In the genomic region with DNA sequence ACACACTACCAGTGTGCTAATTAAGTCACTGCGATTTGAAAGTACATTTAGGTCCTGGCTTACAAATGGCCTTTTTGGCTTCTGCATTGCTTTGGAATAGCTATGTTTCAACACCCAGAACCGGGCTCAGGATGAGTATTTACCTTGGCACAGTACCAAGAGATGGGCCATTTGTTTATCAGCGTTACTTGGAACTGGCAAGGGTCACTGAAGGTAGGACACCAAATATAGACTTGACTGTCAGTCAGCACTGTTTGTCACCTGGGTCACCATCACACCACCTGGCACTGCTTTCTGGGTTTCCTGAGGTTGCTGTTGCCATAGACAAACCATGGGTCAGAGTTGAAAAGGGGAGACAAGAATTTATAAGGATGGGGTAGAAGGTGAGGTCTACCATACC, we compare ENCODE assay signal across 24 mouse cellular contexts. TPM values are rescaled to one million over a fixed set of nuclear protein-coding genes. Genes with fewer than 3 reads are reported as not detected.
DNase-seq lines count a peak whose midpoint lies in the region; ATAC-seq and TF ChIP-seq lines count a peak whose summit lies in the region.
"Had no signal": no experiment of that assay in that cellular context is flagged by ENCODE, and none has a peak within 500 bp of the region (broad histone marks: within the 10 kb centered on the region; RNA-seq: fewer than 3 reads in every experiment).

No protein-coding gene starts in this region.

- 0 out of 2 replicates have a peak overlapping the region, but pooled peaks have one; percentile 11 for H3K27ac ChIP-seq in liver, postnatal 0 days (ENCODE audit: low read depth)
- H3K27ac ChIP-seq in liver, embryonic 12.5 days: no peak overlapping the region
- peak overlapping the region; percentile 91 for H3K27ac ChIP-seq in heart, embryonic 16.5 days (ENCODE audit: low read length)
- no peak overlapping the region for H3K27ac ChIP-seq in forebrain, postnatal 0 days (ENCODE audit: low read depth, low read length)
- H3K27ac ChIP-seq: embryonic facial prominence, embryonic 13.5 days; forebrain, embryonic 15.5 days; hindbrain, embryonic 13.5 days; limb, embryonic 10.5 days; liver, embryonic 13.5 days; midbrain, embryonic 13.5 days; neural tube, embryonic 12.5 days; stomach, postnatal 0 days had no signal

- 52% methylated on average over 3 of the region's 3 CpGs for WGBS in liver, postnatal 0 days (ENCODE audit: insufficient replicate concordance)
- WGBS in liver, embryonic 12.5 days (ENCODE audit: insufficient replicate concordance): 58% methylated on average over 3 of the region's 3 CpGs
- WGBS in heart, embryonic 16.5 days: 30% methylated on average over 3 of the region's 3 CpGs
- WGBS in forebrain, postnatal 0 days: 63% methylated on average over 3 of the region's 3 CpGs

- peak; percentile 42 for DNase-seq in adrenal gland, adult 2 months
- DNase-seq in adrenal gland, postnatal 14 days: no peak
- DNase-seq in liver, postnatal 0 days: peak; percentile 43
- DNase-seq in lung, adult 18-20 months: no peak
- DNase-seq in forebrain, postnatal 0 days: no peak
- DNase-seq: kidney, adult 2 months; kidney, postnatal 25 days; liver, embryonic 13.5 days; right cerebral cortex, postnatal 4 days; thymus, postnatal 14 days had no signal

- H3K9ac ChIP-seq in liver, postnatal 0 days (replicated peaks): no peak overlapping the region
- no peak overlapping the region for H3K9ac ChIP-seq in liver, embryonic 12.5 days
- 0 out of 2 replicates have a peak overlapping the region, but pooled peaks have one; percentile 35 for H3K9ac ChIP-seq in heart, embryonic 16.5 days (ENCODE audit: low read length)
- no peak overlapping the region for H3K9ac ChIP-seq in forebrain, postnatal 0 days
- H3K9ac ChIP-seq: embryonic facial prominence, embryonic 13.5 days; forebrain, embryonic 15.5 days; hindbrain, embryonic 13.5 days; liver, embryonic 13.5 days; midbrain, embryonic 13.5 days; neural tube, embryonic 12.5 days had no signal

- H3K36me3 ChIP-seq in liver, postnatal 0 days (replicated peaks; ENCODE audit: insufficient read depth, low read length): no peaks in the 10 kb centered on the region
- no peaks in the 10 kb centered on the region for H3K36me3 ChIP-seq in liver, embryonic 12.5 days
- H3K36me3 ChIP-seq in heart, embryonic 16.5 days (ENCODE audit: control insufficient read depth, insufficient read depth): peaks cover 9% of the 10 kb centered on the region; the same call in 1 of the 2 replicates
- H3K36me3 ChIP-seq in forebrain, postnatal 0 days (ENCODE audit: insufficient read depth): no peaks in the 10 kb centered on the region
- H3K36me3 ChIP-seq: embryonic facial prominence, embryonic 13.5 days; forebrain, embryonic 15.5 days; hindbrain, embryonic 13.5 days; limb, embryonic 10.5 days; liver, embryonic 13.5 days; midbrain, embryonic 13.5 days; neural tube, embryonic 12.5 days had no signal

- TF ChIP-seq CTCF in liver, postnatal 0 days (IDR thresholded peaks at IDR 0.05; ENCODE audit: low read depth): no peak
- TF ChIP-seq CTCF in forebrain, postnatal 0 days (IDR thresholded peaks at IDR 0.05; ENCODE audit: low read depth): no peak

- TF ChIP-seq EP300 in liver, postnatal 0 days (IDR thresholded peaks at IDR 0.05; ENCODE audit: low read depth): peak; percentile 64; the same call in 1 of the 2 replicates

- peaks cover 4% of the 10 kb centered on the region; the same call in 1 of the 2 replicates for H3K4me1 ChIP-seq in liver, postnatal 0 days (ENCODE audit: insufficient read depth)
- no peaks in the 10 kb centered on the region for H3K4me1 ChIP-seq in liver, embryonic 12.5 days
- peaks cover 38% of the 10 kb centered on the region for H3K4me1 ChIP-seq in heart, embryonic 16.5 days (ENCODE audit: control insufficient read depth, insufficient read depth, low read length)
- no peaks in the 10 kb centered on the region for H3K4me1 ChIP-seq in forebrain, postnatal 0 days (ENCODE audit: insufficient read depth)
- H3K4me1 ChIP-seq: forebrain, embryonic 15.5 days; liver, embryonic 13.5 days; midbrain, embryonic 13.5 days; neural tube, embryonic 12.5 days had no signal

- H3K9me3 ChIP-seq in liver, postnatal 0 days (ENCODE audit: low read length): no peaks in the 10 kb centered on the region
- H3K9me3 ChIP-seq in liver, embryonic 12.5 days (replicated peaks): no peaks in the 10 kb centered on the region
- H3K9me3 ChIP-seq in heart, embryonic 16.5 days (replicated peaks; ENCODE audit: control insufficient read depth, low read length): no peaks in the 10 kb centered on the region
- H3K9me3 ChIP-seq in forebrain, postnatal 0 days (ENCODE audit: low read length): no peaks in the 10 kb centered on the region
- H3K9me3 ChIP-seq: embryonic facial prominence, embryonic 13.5 days; forebrain, embryonic 15.5 days; hindbrain, embryonic 13.5 days; limb, embryonic 10.5 days; liver, embryonic 13.5 days; midbrain, embryonic 13.5 days; neural tube, embryonic 12.5 days had no signal

- ATAC-seq in liver, postnatal 0 days: peak; percentile 96
- ATAC-seq in liver, embryonic 12.5 days: no peak
- ATAC-seq in heart, embryonic 16.5 days (replicated peaks; ENCODE audit: extremely low read depth, insufficient read depth, low FRiP score): no peak
- ATAC-seq in forebrain, postnatal 0 days: no peak
- ATAC-seq: activated CD4-positive, CD25-positive, alpha-beta regulatory T cell, adult 4 months; CD4-positive, CD25-positive, alpha-beta regulatory T cell, adult 4 months; forebrain, embryonic 15.5 days; inflammation-experienced regulatory T-cells, adult 6 months; midbrain, embryonic 13.5 days had no signal

- H3K4me2 ChIP-seq in liver, postnatal 0 days (ENCODE audit: low read depth, low read length): no peak overlapping the region
- no peak overlapping the region for H3K4me2 ChIP-seq in liver, embryonic 12.5 days
- H3K4me2 ChIP-seq in heart, embryonic 16.5 days (ENCODE audit: low read depth, low read length): peak overlapping the region; percentile 66
- no peak overlapping the region for H3K4me2 ChIP-seq in forebrain, postnatal 0 days (ENCODE audit: low read depth)
- H3K4me2 ChIP-seq: embryonic facial prominence, embryonic 13.5 days; forebrain, embryonic 15.5 days; hindbrain, embryonic 13.5 days; liver, embryonic 13.5 days; midbrain, embryonic 13.5 days; neural tube, embryonic 12.5 days had no signal

- no peaks in the 10 kb centered on the region for H3K27me3 ChIP-seq in liver, postnatal 0 days (ENCODE audit: insufficient read depth, low read length)
- no peaks in the 10 kb centered on the region for H3K27me3 ChIP-seq in liver, embryonic 12.5 days (replicated peaks)
- H3K27me3 ChIP-seq in heart, embryonic 16.5 days (ENCODE audit: control insufficient read depth, insufficient read depth, low read length): no peaks in the 10 kb centered on the region
- H3K27me3 ChIP-seq in forebrain, postnatal 0 days (ENCODE audit: insufficient read depth, low read length): no peaks in the 10 kb centered on the region
- H3K27me3 ChIP-seq: embryonic facial prominence, embryonic 13.5 days; forebrain, embryonic 15.5 days; liver, embryonic 13.5 days had no signal

- H3K4me3 ChIP-seq in liver, postnatal 0 days (ENCODE audit: low read depth, low read length): no peak overlapping the region
- H3K4me3 ChIP-seq in liver, embryonic 12.5 days: no peak overlapping the region
- H3K4me3 ChIP-seq in heart, embryonic 16.5 days (ENCODE audit: low read length): peak overlapping the region; percentile 13; the same call in 1 of the 2 replicates
- H3K4me3 ChIP-seq in forebrain, postnatal 0 days (ENCODE audit: low read depth, low read length): no peak overlapping the region
- H3K4me3 ChIP-seq: embryonic facial prominence, embryonic 13.5 days; forebrain, embryonic 15.5 days; hindbrain, embryonic 13.5 days; limb, embryonic 10.5 days; liver, embryonic 13.5 days; midbrain, embryonic 13.5 days; neural tube, embryonic 12.5 days had no signal

RNA-seq across cellular contexts. Expression of gene Csrp3, which starts 5.5 kb away (rescaled TPM):
- not detected for total RNA-seq in adrenal gland, adult 2 months (2021)
- not detected in 2 replicates for polyA plus RNA-seq in adrenal gland, adult 2 months (2012; rRNA removed)
- 0.44 TPM in 1 of 2 replicates, not detected in the other for total RNA-seq in adrenal gland, postnatal 14 days (2021)
- 0.85 and 2.5 TPM in 2 replicates for polyA plus RNA-seq in liver, postnatal 0 days (2015; fragmentation: Nextera tagmentation; extraction: Ambion mirVana)
- polyA plus RNA-seq in liver, embryonic 12.5 days (2016; fragmentation: Nextera tagmentation; extraction: Ambion mirVana): 0.27 and 0.86 TPM in 2 replicates
- polyA plus RNA-seq in heart, embryonic 16.5 days (2015; fragmentation: Nextera tagmentation; extraction: Ambion mirVana): 1,973 and 1,982 TPM in 2 replicates
- 1.2 TPM in 1 of 2 replicates, not detected in the other for total RNA-seq in forebrain, postnatal 0 days (2014; rRNA removed)
- not detected in 2 replicates for polyA plus RNA-seq in forebrain, postnatal 0 days (2015; fragmentation: Nextera tagmentation; extraction: Ambion mirVana)
- total RNA-seq: layer of hippocampus, adult 8-10 months had no signal
- polyA plus RNA-seq: activated CD4-positive, CD25-positive, alpha-beta regulatory T cell, adult 4 months; brain, embryonic 14.5 days; CD4-positive, CD25-positive, alpha-beta regulatory T cell, adult 4 months; inflammation-experienced regulatory T-cells, adult 6 months had no signal

RNA-seq across cellular contexts. Expression of gene E2f8, which starts 39.0 kb away (rescaled TPM):
- 1 to 10 TPM in 1 of 2 experiments, under 1 TPM in 1; 0.55 to 1.2 TPM for total RNA-seq in adrenal gland, adult 2 months (2021)
- 0.51 and 0.66 TPM in 2 replicates for polyA plus RNA-seq in adrenal gland, adult 2 months (2012; rRNA removed)
- 5.9 and 10.4 TPM in 2 replicates for total RNA-seq in adrenal gland, postnatal 14 days (2021)
- 12.8 and 13.0 TPM in 2 replicates for polyA plus RNA-seq in liver, postnatal 0 days (2015; fragmentation: Nextera tagmentation; extraction: Ambion mirVana)
- 34.5 and 38.7 TPM in 2 replicates for polyA plus RNA-seq in liver, embryonic 12.5 days (2016; fragmentation: Nextera tagmentation; extraction: Ambion mirVana)
- polyA plus RNA-seq in heart, embryonic 16.5 days (2015; fragmentation: Nextera tagmentation; extraction: Ambion mirVana): 15.9 and 17.7 TPM in 2 replicates
- 0.92 and 2.0 TPM in 2 replicates for total RNA-seq in forebrain, postnatal 0 days (2014; rRNA removed)
- 1.0 and 1.1 TPM in 2 replicates for polyA plus RNA-seq in forebrain, postnatal 0 days (2015; fragmentation: Nextera tagmentation; extraction: Ambion mirVana)

RNA-seq across cellular contexts. Expression of gene Zdhhc13, which starts 53.5 kb away (rescaled TPM):
- total RNA-seq in adrenal gland, adult 2 months (2021): 10 to 100 TPM in 1 of 2 experiments, 1 to 10 TPM in 1; 7.0 to 10.5 TPM
- polyA plus RNA-seq in adrenal gland, adult 2 months (2012; rRNA removed): 1.5 TPM in 2 replicates
- total RNA-seq in adrenal gland, postnatal 14 days (2021): 9.5 and 10.6 TPM in 2 replicates
- 8.2 and 10.3 TPM in 2 replicates for polyA plus RNA-seq in liver, postnatal 0 days (2015; fragmentation: Nextera tagmentation; extraction: Ambion mirVana)
- polyA plus RNA-seq in liver, embryonic 12.5 days (2016; fragmentation: Nextera tagmentation; extraction: Ambion mirVana): 20.2 and 22.5 TPM in 2 replicates
- polyA plus RNA-seq in heart, embryonic 16.5 days (2015; fragmentation: Nextera tagmentation; extraction: Ambion mirVana): 30.5 and 33.6 TPM in 2 replicates
- total RNA-seq in forebrain, postnatal 0 days (2014; rRNA removed): 55.9 and 58.9 TPM in 2 replicates
- 25.0 and 28.3 TPM in 2 replicates for polyA plus RNA-seq in forebrain, postnatal 0 days (2015; fragmentation: Nextera tagmentation; extraction: Ambion mirVana)

Comparison
In these comparisons a context has a peak if more than half of its experiments do, and no peak if none do; other contexts are left out.
1. DNase-seq: peak in adrenal gland, adult 2 months (single experiment) and liver, postnatal 0 days (single experiment); none in adrenal gland, postnatal 14 days (single experiment), lung, adult 18-20 months (0 of 2) and forebrain, postnatal 0 days (single experiment).
2. H3K27ac ChIP-seq: peak in liver, postnatal 0 days (single experiment) and heart, embryonic 16.5 days (single experiment); none in liver, embryonic 12.5 days (single experiment) and forebrain, postnatal 0 days (single experiment).
3. RNA of gene Csrp3, which starts 5.5 kb away (polyA plus RNA-seq): 1,973 to 1,982 TPM in heart, embryonic 16.5 days; 0.85 to 2.5 TPM in liver, postnatal 0 days, 0.27 to 0.86 TPM in liver, embryonic 12.5 days, not detected in forebrain, postnatal 0 days and not detected in adrenal gland, adult 2 months; every median in the first group is over 100 times any median in the second.